Comparison of ENCODE assay signal across 7 mouse cellular contexts in genomic region chr2:170193850-170194249, GRCm38 (mm10). TPM values are rescaled to one million over a fixed set of nuclear protein-coding genes. Genes with fewer than 3 reads are reported as not detected.
DNase-seq lines count a peak whose midpoint lies in the region; ATAC-seq and TF ChIP-seq lines count a peak whose summit lies in the region.

No protein-coding gene starts in this region.

- no peak for DNase-seq in lung, postnatal 0 days (ENCODE audit: low spot score)
- DNase-seq in lung, adult 18-20 months, result no peak
- peak; percentile 44 for DNase-seq in forebrain, embryonic 11.5 days (ENCODE audit: low spot score)
- DNase-seq in left cerebral cortex, postnatal 25 days (ENCODE audit: low spot score in 2 of 2), result no peak
- DNase-seq in gastrocnemius, postnatal 25 days, result no peak

- peak overlapping the region; percentile 34; the same call in 1 of the 2 replicates for H3K27ac ChIP-seq in lung, postnatal 0 days (ENCODE audit: low read length)
- H3K27ac ChIP-seq in forebrain, embryonic 11.5 days (ENCODE audit: low read depth, low read length), result peak overlapping the region; percentile 80
- H3K27ac ChIP-seq in liver, embryonic 12.5 days, result peak overlapping the region; percentile 78
- H3K27ac ChIP-seq in stomach, embryonic 16.5 days (ENCODE audit: low read length), result no peak overlapping the region

- 0 out of 2 replicates have a peak overlapping the region, but pooled peaks have one; percentile 10 for H3K4me3 ChIP-seq in lung, postnatal 0 days (ENCODE audit: low read depth, low read length)
- H3K4me3 ChIP-seq in forebrain, embryonic 11.5 days (ENCODE audit: low read depth, low read length), result peak overlapping the region; percentile 25; the same call in 1 of the 2 replicates
- H3K4me3 ChIP-seq in liver, embryonic 12.5 days, result peak overlapping the region; percentile 34
- H3K4me3 ChIP-seq in stomach, embryonic 16.5 days (replicated peaks; ENCODE audit: low read length), result no peak overlapping the region

- no peaks in the 10 kb centered on the region for H3K27me3 ChIP-seq in lung, postnatal 0 days (replicated peaks; ENCODE audit: insufficient read depth, low read length)
- H3K27me3 ChIP-seq in forebrain, embryonic 11.5 days (ENCODE audit: control insufficient read depth, insufficient read depth, low read length), result no peaks in the 10 kb centered on the region
- no peaks in the 10 kb centered on the region for H3K27me3 ChIP-seq in liver, embryonic 12.5 days (replicated peaks)
- H3K27me3 ChIP-seq in stomach, embryonic 16.5 days (ENCODE audit: control insufficient read depth, insufficient read depth, low read length), result no peaks in the 10 kb centered on the region

- H3K9me3 ChIP-seq in lung, postnatal 0 days (ENCODE audit: low read length), result no peaks in the 10 kb centered on the region
- no peaks in the 10 kb centered on the region for H3K9me3 ChIP-seq in forebrain, embryonic 11.5 days (ENCODE audit: control insufficient read depth, low read length)
- no peaks in the 10 kb centered on the region for H3K9me3 ChIP-seq in liver, embryonic 12.5 days (replicated peaks)
- H3K9me3 ChIP-seq in stomach, embryonic 16.5 days (replicated peaks; ENCODE audit: control insufficient read depth, low read length), result no peaks in the 10 kb centered on the region

- H3K36me3 ChIP-seq in lung, postnatal 0 days (ENCODE audit: insufficient read depth, low read length), result no peaks in the 10 kb centered on the region
- H3K36me3 ChIP-seq in forebrain, embryonic 11.5 days (ENCODE audit: control insufficient read depth, insufficient read depth, low read length), result no peaks in the 10 kb centered on the region
- H3K36me3 ChIP-seq in liver, embryonic 12.5 days, result no peaks in the 10 kb centered on the region
- H3K36me3 ChIP-seq in stomach, embryonic 16.5 days (ENCODE audit: control insufficient read depth, insufficient read depth, low read length), result no peaks in the 10 kb centered on the region

- H3K9ac ChIP-seq in lung, postnatal 0 days (replicated peaks; ENCODE audit: low read depth), result no peak overlapping the region
- peak overlapping the region; percentile 13; the same call in 1 of the 2 replicates for H3K9ac ChIP-seq in forebrain, embryonic 11.5 days (ENCODE audit: low read length)
- peak overlapping the region; percentile 44; the same call in 1 of the 2 replicates for H3K9ac ChIP-seq in liver, embryonic 12.5 days
- peak overlapping the region; percentile 47; the same call in 1 of the 2 replicates for H3K9ac ChIP-seq in stomach, embryonic 16.5 days (ENCODE audit: low read length)

- TF ChIP-seq CTCF in lung, postnatal 0 days (IDR thresholded peaks at IDR 0.05), result no peak

- ATAC-seq in lung, postnatal 0 days, result no peak
- ATAC-seq in forebrain, embryonic 11.5 days (replicated peaks; ENCODE audit: low FRiP score), result peak; percentile 37; the same call in 1 of the 2 replicates
- no peak; the same call in 1 of the 2 replicates for ATAC-seq in liver, embryonic 12.5 days
- no peak for ATAC-seq in stomach, embryonic 16.5 days (ENCODE audit: insufficient read depth, low FRiP score)

- WGBS in lung, postnatal 0 days, result 36% methylated on average over 6 of the region's 6 CpGs
- WGBS in forebrain, embryonic 11.5 days, result 18% methylated on average over 6 of the region's 6 CpGs
- WGBS in liver, embryonic 12.5 days (ENCODE audit: insufficient replicate concordance), result 34% methylated on average over 6 of the region's 6 CpGs
- 40% methylated on average over 6 of the region's 6 CpGs for WGBS in stomach, embryonic 16.5 days

- intact Hi-C loops in left cerebral cortex, postnatal 25 days (cut with DNase I), result no loop called here

- H3K4me1 ChIP-seq in lung, postnatal 0 days (ENCODE audit: insufficient read depth, low read depth, low read length), result peaks cover 9% of the 10 kb centered on the region
- peaks cover 10% of the 10 kb centered on the region for H3K4me1 ChIP-seq in forebrain, embryonic 11.5 days (replicated peaks; ENCODE audit: control insufficient read depth, insufficient read depth, low read length)
- H3K4me1 ChIP-seq in liver, embryonic 12.5 days, result peaks cover 38% of the 10 kb centered on the region
- peaks cover 7% of the 10 kb centered on the region for H3K4me1 ChIP-seq in stomach, embryonic 16.5 days (ENCODE audit: control insufficient read depth, insufficient read depth, low read length)

- peak overlapping the region; percentile 37 for H3K4me2 ChIP-seq in lung, postnatal 0 days (replicated peaks; ENCODE audit: low read depth, low read length)
- peak overlapping the region; percentile 65 for H3K4me2 ChIP-seq in forebrain, embryonic 11.5 days (ENCODE audit: low read depth, low read length, severe bottlenecking)
- H3K4me2 ChIP-seq in liver, embryonic 12.5 days, result peak overlapping the region; percentile 67
- H3K4me2 ChIP-seq in stomach, embryonic 16.5 days (ENCODE audit: low read depth, low read length), result peak overlapping the region; percentile 46

- TF ChIP-seq EP300 in lung, postnatal 0 days (IDR thresholded peaks at IDR 0.05), result no peak

RNA-seq across cellular contexts. Expression of gene Zfp217, which starts 45.9 kb away (rescaled TPM):
- polyA plus RNA-seq in lung, postnatal 0 days (2015; fragmentation: Nextera tagmentation; extraction: Ambion mirVana), result 4.0 and 4.4 TPM in 2 replicates
- 3.8 and 3.9 TPM in 2 replicates for polyA plus RNA-seq in forebrain, embryonic 11.5 days (2014; fragmentation: Nextera tagmentation; extraction: Ambion mirVana)
- 3.8 and 4.5 TPM in 2 replicates for polyA plus RNA-seq in liver, embryonic 12.5 days (2016; fragmentation: Nextera tagmentation; extraction: Ambion mirVana)
- 3.0 and 3.2 TPM in 2 replicates for polyA plus RNA-seq in stomach, embryonic 16.5 days (2015; fragmentation: Nextera tagmentation; extraction: Ambion mirVana)
- 1 to 10 TPM; 2.4 to 3.0 TPM for total RNA-seq in left cerebral cortex, postnatal 25 days (2021)
- 1 to 10 TPM; 7.0 to 7.2 TPM for total RNA-seq in gastrocnemius, postnatal 25 days (2021)
